Mouse (Mus musculus): ENCODE measurements around the gene Gtpbp1. TPM values are rescaled to one million over a fixed set of nuclear protein-coding genes. Genes with fewer than 3 reads are reported as not detected.

Gene Gtpbp1
- polyA plus RNA-seq (2015; fragmentation: Nextera tagmentation; extraction: Ambion mirVana) = 47.2 and 50.9 TPM in 2 replicates

DNA sequence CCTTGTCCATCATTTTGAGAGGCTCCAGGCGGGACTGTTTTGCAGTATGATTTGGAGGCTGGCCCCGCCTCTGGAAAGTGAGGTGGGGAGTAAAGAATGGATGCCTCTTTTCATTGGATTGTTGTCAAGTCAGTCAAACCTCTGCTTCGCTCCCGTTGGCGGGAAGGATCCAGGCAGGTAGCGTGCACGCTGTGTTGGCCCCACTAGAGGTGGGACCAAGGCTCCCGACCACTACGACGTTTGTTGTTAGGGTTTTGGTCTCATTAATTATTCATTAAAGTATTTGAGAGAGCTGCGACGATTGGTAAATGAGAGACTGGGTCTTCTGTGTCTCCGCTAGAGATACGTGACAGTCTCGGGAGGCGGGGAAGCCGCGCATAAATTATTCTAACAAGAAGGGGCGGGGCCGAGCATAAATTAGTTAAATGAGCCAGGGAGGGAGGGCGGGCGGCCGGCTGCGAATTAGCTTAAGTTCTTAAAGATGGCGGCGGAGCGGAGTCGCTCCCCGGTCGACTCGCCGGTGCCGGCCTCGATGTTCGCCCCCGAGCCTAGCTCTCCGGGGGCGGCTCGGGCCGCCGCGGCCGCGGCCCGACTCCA is at the start of gene Gtpbp1:
Gene Gtpbp1, plus strand, starts transcription at position 420 of the 597 bp plus-strand sequence.
- no peaks in the 10 kb centered on the region for H3K9me3 ChIP-seq (replicated peaks)
- H3K27me3 ChIP-seq = no peaks in the 10 kb centered on the region
- H3K4me2 ChIP-seq = peak within 1 kb of the TSS; percentile 97
- peaks cover 13% of the 10 kb centered on the region for H3K36me3 ChIP-seq (ENCODE audit: poor library complexity, severe bottlenecking)
- peak within 1 kb of the TSS; percentile 69 for H3K4me3 ChIP-seq
- H3K9ac ChIP-seq = peak within 1 kb of the TSS; percentile 93
- peaks cover 55% of the 10 kb centered on the region for H3K4me1 ChIP-seq
- peak; percentile 98 for ATAC-seq
- H3K27ac ChIP-seq = peak within 1 kb of the TSS; percentile 88
- WGBS = under 1% methylated on average over 41 of the region's 45 CpGs

GRCm38 (mm10) chr15:79641135-79641817 is 49.4 kb upstream of the Gtpbp1 start:
- Histone ChIP-seq H3K36me3 (ENCODE audit: poor library complexity, severe bottlenecking) (peaks cover 79% of the 10 kb centered on the region), H3K4me1 (no peaks in the 10 kb centered on the region)

DNA sequence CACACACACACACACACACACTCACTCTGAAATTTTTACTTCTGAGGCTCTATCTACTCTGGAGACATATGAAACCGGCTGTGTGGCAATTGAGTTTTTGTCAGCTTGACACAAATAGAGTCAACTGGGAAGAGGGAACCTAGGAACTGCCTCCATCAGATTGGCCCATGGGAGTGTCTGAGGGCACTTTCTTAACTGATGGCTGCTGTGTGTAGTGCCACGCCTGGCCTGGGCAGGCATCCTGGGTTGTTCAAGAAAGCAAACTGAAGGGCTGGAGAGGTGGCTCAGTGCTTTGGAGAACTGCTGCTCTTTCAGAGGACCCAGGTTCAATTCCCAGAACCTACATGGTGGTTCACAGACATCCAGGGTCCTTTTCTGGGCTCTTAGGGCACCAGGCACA is 45.2 kb upstream of the Gtpbp1 start:
- Histone ChIP-seq H3K9me3 (replicated peaks) (no peaks in the 10 kb centered on the region), H3K36me3 (ENCODE audit: poor library complexity, severe bottlenecking) (peaks cover 77% of the 10 kb centered on the region), H3K4me1 (no peaks in the 10 kb centered on the region), H3K4me3 (no peak overlapping the region), H3K9ac (no peak overlapping the region), H3K27me3 (no peaks in the 10 kb centered on the region), H3K27ac (no peak overlapping the region), H3K4me2 (no peak overlapping the region)
- WGBS = 86% methylated on average over 2 of the region's 2 CpGs
- no peak for ATAC-seq

More at GRCm38 (mm10) chr15:79641135-79641817, 49.4 kb upstream of the Gtpbp1 start:
- no peak overlapping the region for H3K4me3 ChIP-seq
- no peak for ATAC-seq
- H3K4me2 ChIP-seq = no peak overlapping the region
- no peaks in the 10 kb centered on the region for H3K27me3 ChIP-seq
- no peaks in the 10 kb centered on the region for H3K9me3 ChIP-seq (replicated peaks)
- 86% methylated on average over 11 of the region's 12 CpGs for WGBS
- no peak overlapping the region for H3K9ac ChIP-seq
- H3K27ac ChIP-seq = no peak overlapping the region

- ATAC-seq = no peak
Observed at GRCm38 (mm10) chr15:79648130-79648529, 42.5 kb upstream of the Gtpbp1 start.

DNA sequence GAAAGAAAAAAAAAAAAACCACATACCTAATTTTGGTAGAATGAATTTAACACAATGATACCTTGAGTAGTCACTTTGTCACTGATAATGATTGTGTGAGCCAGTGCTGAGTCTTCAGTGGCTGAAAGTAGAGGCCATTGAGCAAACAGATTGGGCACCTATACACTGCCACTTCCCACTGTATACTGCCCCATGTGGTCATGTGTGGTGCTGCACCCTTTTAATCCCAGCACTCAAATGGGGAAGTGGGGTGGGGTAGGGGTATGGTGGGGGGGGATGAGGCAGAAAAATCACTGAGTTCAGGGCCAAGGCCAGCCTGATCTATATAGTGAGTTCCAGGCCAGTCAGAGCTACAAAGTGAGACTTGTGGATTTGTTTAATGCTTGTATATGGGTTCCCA is 40.1 kb upstream of the Gtpbp1 start:
- no peaks in the 10 kb centered on the region for H3K9me3 ChIP-seq (replicated peaks)
- ATAC-seq = no peak
- no peak overlapping the region for H3K27ac ChIP-seq
- no peak overlapping the region for H3K4me2 ChIP-seq
- no peaks in the 10 kb centered on the region for H3K27me3 ChIP-seq
- no peak overlapping the region for H3K9ac ChIP-seq
- no peaks in the 10 kb centered on the region for H3K4me1 ChIP-seq
- no peak overlapping the region for H3K4me3 ChIP-seq
- H3K36me3 ChIP-seq (ENCODE audit: poor library complexity, severe bottlenecking) = peaks cover 45% of the 10 kb centered on the region

More at GRCm38 (mm10) chr15:79648130-79648529, 42.5 kb upstream of the Gtpbp1 start:
- 92% methylated on average over 12 of the region's 12 CpGs for WGBS
- H3K27ac ChIP-seq = no peak overlapping the region
- no peak overlapping the region for H3K9ac ChIP-seq
- no peaks in the 10 kb centered on the region for H3K9me3 ChIP-seq (replicated peaks)
- H3K4me1 ChIP-seq = no peaks in the 10 kb centered on the region
- H3K27me3 ChIP-seq = no peaks in the 10 kb centered on the region
- peaks cover 62% of the 10 kb centered on the region for H3K36me3 ChIP-seq (ENCODE audit: poor library complexity, severe bottlenecking)
- H3K4me3 ChIP-seq = no peak overlapping the region
- H3K4me2 ChIP-seq = no peak overlapping the region

DNA sequence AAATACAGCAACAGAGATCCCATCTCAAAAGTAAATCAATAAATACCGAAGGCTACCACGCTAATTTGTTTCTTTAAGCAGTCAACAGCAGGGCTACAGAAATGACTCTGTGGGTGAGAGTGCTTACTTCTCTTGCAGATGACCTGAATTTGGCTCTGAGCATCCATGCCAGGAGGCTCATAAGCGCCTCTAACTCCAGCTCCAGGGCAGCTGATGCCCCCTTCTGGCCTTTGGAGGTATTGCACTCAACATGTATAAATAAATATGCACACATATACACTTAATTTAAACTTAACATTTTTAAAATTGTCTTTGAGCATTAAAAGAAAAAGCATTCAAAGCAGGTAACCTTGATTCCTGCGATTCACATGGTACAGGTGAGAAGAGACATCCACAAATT is 39.2 kb upstream of the Gtpbp1 start:
- no peak overlapping the region for H3K9ac ChIP-seq
- no peaks in the 10 kb centered on the region for H3K4me1 ChIP-seq
- ATAC-seq = no peak
- peaks cover 42% of the 10 kb centered on the region for H3K36me3 ChIP-seq (ENCODE audit: poor library complexity, severe bottlenecking)
- H3K27me3 ChIP-seq = no peaks in the 10 kb centered on the region
- H3K27ac ChIP-seq = no peak overlapping the region
- no peak overlapping the region for H3K4me3 ChIP-seq
- WGBS = 77% methylated on average over 4 of the region's 4 CpGs
- H3K4me2 ChIP-seq = no peak overlapping the region
- H3K9me3 ChIP-seq (replicated peaks) = no peaks in the 10 kb centered on the region

- Histone ChIP-seq H3K36me3 (ENCODE audit: poor library complexity, severe bottlenecking) (peaks cover 17% of the 10 kb centered on the region), H3K4me1 (peaks cover 7% of the 10 kb centered on the region), H3K9me3 (replicated peaks) (no peaks in the 10 kb centered on the region), H3K9ac (no peak overlapping the region), H3K27ac (no peak overlapping the region), H3K27me3 (no peaks in the 10 kb centered on the region), H3K4me2 (no peak overlapping the region), H3K4me3 (no peak overlapping the region)
- ATAC-seq = no peak
- WGBS = 94% methylated on average over 14 of the region's 14 CpGs
Observed at GRCm38 (mm10) chr15:79656451-79656850, 34.2 kb upstream of the Gtpbp1 start.

DNA sequence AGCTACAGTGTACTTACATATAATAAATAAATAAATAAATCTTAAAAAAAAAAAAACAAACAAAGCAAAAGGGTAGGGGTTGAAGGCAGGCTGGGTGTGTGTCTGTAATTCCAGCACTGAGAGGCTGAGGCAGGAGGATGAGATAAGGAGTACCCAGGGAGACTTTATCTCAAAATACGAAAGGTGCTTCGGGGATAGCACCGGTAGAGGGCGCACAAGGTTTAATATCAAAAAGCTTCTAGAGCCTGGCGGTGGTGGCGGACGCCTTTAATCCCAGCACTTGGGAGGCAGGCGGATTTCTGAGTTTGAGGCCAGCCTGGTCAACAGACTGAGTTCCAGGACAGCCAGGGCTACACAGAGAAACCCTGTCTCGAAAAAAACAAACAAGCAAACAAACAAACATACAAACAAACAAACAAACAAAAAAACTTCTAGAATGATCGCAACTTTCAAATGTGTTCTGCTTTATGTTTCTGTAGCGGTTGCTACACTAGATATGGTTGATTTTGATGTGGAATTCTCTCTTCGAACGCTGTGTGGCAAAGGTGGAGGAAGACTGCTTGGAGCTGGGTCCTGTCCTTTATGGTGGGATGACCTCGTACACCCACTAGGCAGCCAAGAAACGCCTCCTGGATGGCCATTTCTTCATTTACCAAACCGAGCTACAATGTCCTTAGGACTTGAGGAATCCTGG is 32.7 kb upstream of the Gtpbp1 start:
- 6% methylated on average over 16 of the region's 16 CpGs for WGBS
- no peaks in the 10 kb centered on the region for H3K27me3 ChIP-seq
- H3K36me3 ChIP-seq (ENCODE audit: poor library complexity, severe bottlenecking) = peaks cover 25% of the 10 kb centered on the region
- ATAC-seq = peak; percentile 21; the same call in 1 of the 2 replicates
- H3K27ac ChIP-seq = peak overlapping the region; percentile 92
- peaks cover 7% of the 10 kb centered on the region for H3K4me1 ChIP-seq
- peak overlapping the region; percentile 72 for H3K4me3 ChIP-seq
- peak overlapping the region; percentile 84 for H3K4me2 ChIP-seq
- peak overlapping the region; percentile 91 for H3K9ac ChIP-seq
- no peaks in the 10 kb centered on the region for H3K9me3 ChIP-seq (replicated peaks)

GRCm38 (mm10) chr15:79658531-79659375 is 31.9 kb upstream of the Gtpbp1 start, which contains the start of the genes Fam227a and Cby1:
TSS of gene Fam227a (minus strand) at chr15:79658956.
TSS of gene Cby1 (plus strand) at chr15:79659199.
- H3K4me1 ChIP-seq = peaks cover 7% of the 10 kb centered on the region
- peak within 1 kb of the TSS; percentile 91 for H3K9ac ChIP-seq
- peak within 1 kb of the TSS; percentile 72 for H3K4me3 ChIP-seq
- H3K4me2 ChIP-seq = peak within 1 kb of the TSS; percentile 84
- ATAC-seq = peak; percentile 92
- WGBS = under 1% methylated on average over 55 of the region's 55 CpGs
- H3K36me3 ChIP-seq (ENCODE audit: poor library complexity, severe bottlenecking) = peaks cover 30% of the 10 kb centered on the region
- peak within 1 kb of the TSS; percentile 92 for H3K27ac ChIP-seq
- H3K9me3 ChIP-seq (replicated peaks) = no peaks in the 10 kb centered on the region
- H3K27me3 ChIP-seq = no peaks in the 10 kb centered on the region

GRCm38 (mm10) chr15:79661852-79662251 is 28.8 kb upstream of the Gtpbp1 start:
- no peak overlapping the region for H3K4me2 ChIP-seq
- H3K27ac ChIP-seq = no peak overlapping the region
- 78% methylated on average over 4 of the region's 4 CpGs for WGBS
- H3K4me3 ChIP-seq = no peak overlapping the region
- no peaks in the 10 kb centered on the region for H3K9me3 ChIP-seq (replicated peaks)
- peaks cover 40% of the 10 kb centered on the region for H3K36me3 ChIP-seq (ENCODE audit: poor library complexity, severe bottlenecking)
- H3K9ac ChIP-seq = no peak overlapping the region
- no peak for ATAC-seq
- peaks cover 7% of the 10 kb centered on the region for H3K4me1 ChIP-seq
- no peaks in the 10 kb centered on the region for H3K27me3 ChIP-seq

DNA sequence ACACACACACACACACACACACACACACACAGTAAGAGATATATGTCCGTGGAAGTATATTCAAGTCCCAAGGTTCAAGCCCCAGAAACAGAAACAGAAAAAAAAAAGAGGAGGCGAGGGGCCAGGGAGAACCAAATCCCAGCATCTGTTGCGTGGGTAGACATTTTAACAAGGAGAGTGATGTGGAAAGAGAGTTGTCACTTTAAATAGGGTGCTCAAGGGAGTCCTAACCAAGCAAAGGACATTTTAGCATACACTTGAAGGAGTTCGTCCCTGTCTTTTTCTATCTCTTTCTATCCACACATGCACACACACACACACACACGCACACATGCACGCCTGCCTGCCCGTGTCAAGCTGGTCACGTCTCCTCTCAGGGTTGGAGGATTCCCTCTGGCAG is 26.0 kb upstream of the Gtpbp1 start:
- peaks cover 56% of the 10 kb centered on the region for H3K36me3 ChIP-seq (ENCODE audit: poor library complexity, severe bottlenecking)
- WGBS = 93% methylated on average over 8 of the region's 8 CpGs

More for the DNA sequence above, 26.0 kb upstream of the Gtpbp1 start:
- no peak for ATAC-seq
- H3K4me3 ChIP-seq = no peak overlapping the region
- H3K4me1 ChIP-seq = peaks cover 5% of the 10 kb centered on the region
- no peak overlapping the region for H3K27ac ChIP-seq
- H3K4me2 ChIP-seq = no peak overlapping the region
- no peaks in the 10 kb centered on the region for H3K9me3 ChIP-seq (replicated peaks)
- no peak overlapping the region for H3K9ac ChIP-seq
- no peaks in the 10 kb centered on the region for H3K27me3 ChIP-seq

Data from forebrain, embryonic 13.5 days (tissue).